Mouse (Mus musculus) granulocyte monocyte progenitor cell, adult 5-6 weeks (primary cell): ENCODE data around the gene Ubxn6. TPM values are rescaled to one million over a fixed set of nuclear protein-coding genes. Genes with fewer than 3 reads are reported as not detected.
"Not testable (repeated sequence)": the region's sequence is repeated elsewhere in the genome, so short reads cannot be mapped to it uniquely, and the experiment has no call there.

Experiments
- ATAC-seq: replicated peaks from 2 replicates; pipeline ENCODE4 v1.8.0; 2016; ENCODE audit warnings: mild to moderate bottlenecking, moderate TSS enrichment, inconsistent platforms; ENCODE audit not compliant: poor library complexity, severe bottlenecking
- total RNA-seq, 2 experiments: library from RNA; stranded (forward) in 1 of 2; stranded (reverse) in 1 of 2; fragments of 200-712, 200-1000 nt in 1 of 2; fragments of >200 nt in 1 of 2; fragmentation: Nextera tagmentation in 1 of 2; gene quantifications; 2 replicates each; pipeline ENCODE4 v1.2.3; 2014 to 2017

The Ubxn6 gene
- total RNA-seq (2014; fragmentation: Nextera tagmentation) (15.2 and 21.3 TPM in 2 replicates), total RNA-seq (2017) (26.1 and 26.7 TPM in 2 replicates)

GRCm38 (mm10) chr17:56074827-56075208 lies at the start of gene Ubxn6:
TSS of gene Ubxn6 (minus strand) at chr17:56075028.
- peak; percentile 41 for ATAC-seq

- ATAC-seq = no peak
Measured at GRCm38 (mm10) chr17:56123681-56124340, 49.0 kb upstream of the Ubxn6 start.

DNA sequence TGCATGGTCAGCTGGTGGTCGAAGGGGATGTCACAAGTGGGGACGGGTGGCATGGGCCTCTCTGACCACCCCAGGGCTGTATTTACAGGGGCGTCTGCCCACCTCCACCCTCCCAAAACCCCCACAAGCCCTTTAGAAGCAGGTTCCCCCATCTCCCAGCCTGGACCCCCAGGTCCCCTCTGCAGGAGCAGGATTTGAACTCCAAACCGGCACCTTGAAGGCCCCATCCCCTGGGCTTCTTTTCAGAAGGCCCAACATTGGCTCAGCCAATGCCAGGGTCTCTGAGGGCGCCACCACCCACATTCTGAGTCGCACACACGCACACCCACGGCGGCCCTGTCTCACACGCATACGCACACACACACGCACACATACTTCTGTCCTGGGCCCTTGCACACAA lies 48.3 kb upstream of the Ubxn6 start:
- no peak for ATAC-seq

DNA sequence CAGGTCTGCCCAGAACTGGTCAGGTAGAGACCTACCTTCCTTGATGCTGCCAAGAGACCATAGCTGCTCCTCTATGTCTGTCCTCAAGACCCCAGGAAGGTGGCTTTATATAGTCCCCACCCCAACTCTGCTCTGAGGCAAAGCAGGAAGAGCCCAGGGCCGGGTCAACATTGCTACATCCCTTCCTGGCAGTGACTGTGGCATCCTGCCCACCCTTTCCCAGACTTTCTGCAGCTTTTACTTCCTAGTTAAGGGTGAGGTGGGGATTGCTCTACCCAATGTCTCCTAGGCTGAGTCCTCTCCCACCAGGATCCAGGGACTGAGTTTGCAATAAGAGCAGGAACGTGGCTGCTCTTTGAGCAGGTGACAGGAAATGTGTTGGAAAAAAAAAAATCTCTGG lies 47.0 kb upstream of the Ubxn6 start, which contains the start of gene Lrg1:
Gene Lrg1 (minus strand): TSS at position 176 of the 400 bp plus-strand sequence.
- ATAC-seq = 0 out of 2 replicates have a peak, but pooled peaks have one; percentile 12

DNA sequence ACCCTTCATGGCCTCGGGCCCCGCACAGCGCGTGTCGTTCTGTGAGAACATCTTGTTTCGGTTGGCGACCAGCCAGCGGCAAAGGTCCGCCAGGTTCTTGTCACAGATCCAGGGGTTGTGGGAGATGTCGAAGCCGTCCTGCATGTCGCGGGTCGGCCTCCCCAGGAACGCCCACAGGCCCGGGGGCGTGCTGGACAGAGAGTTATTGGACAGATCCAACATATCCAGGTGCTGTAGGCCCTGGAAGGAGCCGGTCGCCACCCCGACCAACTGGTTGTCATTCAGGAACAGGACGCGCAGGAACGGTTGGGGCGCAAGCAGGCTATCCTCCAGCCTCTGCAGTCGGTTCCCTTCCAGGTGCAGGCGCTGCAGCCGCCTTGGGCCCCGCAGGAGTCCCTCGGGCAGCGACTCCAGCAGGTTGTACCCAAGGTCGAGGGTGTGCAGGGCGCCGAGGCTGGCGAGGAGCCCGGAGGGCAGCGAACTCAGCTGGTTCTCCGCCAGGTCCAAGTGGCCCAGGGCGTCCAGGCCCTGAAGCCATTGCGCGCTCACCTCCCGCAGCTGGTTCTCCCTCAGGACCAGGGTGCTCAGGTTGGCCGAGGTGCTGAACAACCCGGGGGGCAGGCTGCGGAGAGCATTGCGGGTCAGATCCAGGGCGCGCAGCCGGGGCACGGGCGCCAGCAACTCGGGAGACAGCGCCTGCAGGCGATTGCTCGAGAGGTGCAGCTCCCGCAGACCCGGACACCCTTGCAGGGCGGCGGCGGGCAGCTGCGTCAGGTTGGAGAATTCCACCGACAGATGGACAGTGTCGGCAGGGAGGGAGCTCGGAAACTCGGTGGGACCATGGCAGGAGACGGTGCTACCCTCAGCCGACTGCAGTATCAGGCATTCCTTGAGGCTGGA lies 45.4 kb upstream of the Ubxn6 start:
- peak; percentile 6 for ATAC-seq

- 0 out of 2 replicates have a peak, but pooled peaks have one; percentile 4 for ATAC-seq
Measured at GRCm38 (mm10) chr17:56119431-56119830, 44.6 kb upstream of the Ubxn6 start.

- ATAC-seq = peak; percentile 62
Measured at GRCm38 (mm10) chr17:56117251-56117710, 42.5 kb upstream of the Ubxn6 start, which contains the start of gene Plin5. TSS of gene Plin5 (minus strand) at chr17:56117596.

DNA sequence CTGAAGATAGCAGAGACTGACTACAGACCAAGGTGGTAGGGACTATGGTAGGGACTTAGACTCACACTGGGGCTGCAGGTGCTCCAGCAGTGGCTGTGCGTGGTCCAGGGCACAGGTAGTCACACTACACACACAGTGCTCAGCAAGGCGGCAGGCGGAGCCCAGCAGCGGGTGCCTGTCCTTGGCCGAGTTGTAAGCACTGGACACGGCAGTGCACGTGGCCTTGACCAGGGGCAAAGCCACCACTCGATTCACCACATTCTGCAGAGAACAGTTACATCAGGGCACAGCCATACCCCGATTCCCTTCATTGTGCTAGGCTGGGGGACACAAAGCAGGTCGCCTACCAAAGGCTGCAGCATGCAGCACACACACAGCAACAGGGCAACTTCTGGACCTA lies 41.4 kb upstream of the Ubxn6 start:
- ATAC-seq = no peak

DNA sequence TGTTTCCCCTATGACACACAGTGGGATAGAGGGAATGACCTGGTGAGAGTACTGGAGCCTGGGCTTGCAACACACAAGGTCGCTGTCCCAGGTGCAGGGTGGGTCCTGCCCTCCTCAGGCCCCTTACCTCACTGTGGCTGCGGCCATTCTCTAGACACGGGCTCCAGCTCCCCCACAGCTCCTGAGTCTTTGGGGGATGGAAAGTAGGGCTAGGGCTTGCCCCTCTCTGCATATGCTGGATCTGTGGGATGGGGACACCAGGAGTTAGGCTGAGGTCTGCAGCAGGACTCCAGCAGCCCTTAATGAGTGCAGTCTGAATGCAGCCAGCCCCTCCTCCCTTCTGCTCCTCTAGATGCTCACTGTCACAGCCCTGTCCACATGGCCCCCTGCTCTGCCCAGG lies 37.9 kb upstream of the Ubxn6 start:
- ATAC-seq = no peak

DNA sequence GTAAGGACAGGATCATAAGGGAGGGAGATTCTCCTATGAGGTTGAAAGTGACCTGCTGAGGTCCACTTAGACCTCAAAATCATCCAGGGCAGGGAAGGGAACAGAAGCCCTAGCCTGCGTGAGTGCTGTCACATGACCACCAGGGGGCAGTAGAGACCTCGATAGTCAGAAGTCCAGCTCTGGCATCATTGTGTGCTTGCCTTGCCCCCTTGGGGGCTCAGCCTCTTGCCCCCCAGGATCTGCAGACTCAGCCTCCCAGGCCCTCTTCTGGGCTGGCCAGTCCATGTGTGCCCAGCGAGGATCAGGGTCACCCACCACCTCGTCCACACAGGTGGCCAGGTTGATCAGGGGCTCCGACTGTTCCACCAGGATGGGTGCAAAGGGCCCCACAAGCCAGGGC lies 37.0 kb upstream of the Ubxn6 start:
- peak; percentile 77 for ATAC-seq

GRCm38 (mm10) chr17:56111021-56111420 lies 36.2 kb upstream of the Ubxn6 start:
- ATAC-seq = no peak

GRCm38 (mm10) chr17:56110571-56110970 lies 35.7 kb upstream of the Ubxn6 start:
- no peak for ATAC-seq

DNA sequence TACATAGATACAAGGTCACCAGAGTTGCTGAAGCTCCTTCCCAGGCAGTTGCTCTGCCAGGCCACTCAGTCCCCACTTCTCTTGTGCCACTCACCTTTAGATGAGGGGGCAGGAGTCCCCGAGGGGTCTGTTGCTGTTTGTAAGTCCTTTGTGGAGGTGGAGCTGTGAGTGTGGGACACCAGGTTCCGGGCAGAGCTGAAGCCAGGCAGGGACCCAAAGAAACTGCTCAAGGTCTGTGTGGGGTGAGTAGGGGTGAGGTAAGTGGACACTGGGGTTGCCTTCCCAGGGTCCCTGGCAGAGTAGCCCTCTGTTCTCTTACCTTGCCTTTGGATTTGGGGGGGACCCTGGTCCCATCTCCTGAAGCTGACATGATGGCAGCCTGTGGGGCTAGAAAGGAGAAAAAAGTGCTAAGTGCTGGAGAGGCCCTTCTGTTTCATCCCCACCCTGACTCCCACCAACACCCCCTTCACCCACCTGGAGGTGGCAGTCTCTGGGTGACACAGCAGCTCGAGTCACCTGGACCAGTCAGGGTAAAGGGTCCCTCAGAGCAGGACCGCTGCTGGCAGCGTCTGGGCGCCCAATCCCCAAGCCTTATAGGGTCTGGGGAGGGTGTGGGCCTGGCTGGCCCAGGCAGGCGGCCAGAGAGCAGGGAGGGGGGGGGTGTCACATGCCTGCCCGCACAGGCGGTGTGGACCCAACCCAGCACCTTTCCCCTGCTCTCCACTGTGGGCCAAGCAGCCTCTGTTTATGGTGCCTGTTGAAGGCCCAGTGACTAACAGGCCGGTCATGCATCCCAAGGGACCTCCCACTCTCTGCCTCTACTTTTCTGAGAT lies 34.6 kb upstream of the Ubxn6 start, which contains the start of gene Plin4:
Gene Plin4 (minus strand): TSS at position 585 of the 833 bp plus-strand sequence.
- ATAC-seq = no peak

- ATAC-seq = no peak
Measured at GRCm38 (mm10) chr17:56108334-56109044, 33.7 kb upstream of the Ubxn6 start.

- ATAC-seq = no peak
Measured at GRCm38 (mm10) chr17:56107736-56108135, 32.9 kb upstream of the Ubxn6 start.

- ATAC-seq = no peak
Measured at GRCm38 (mm10) chr17:56106981-56107380, 32.2 kb upstream of the Ubxn6 start.

DNA sequence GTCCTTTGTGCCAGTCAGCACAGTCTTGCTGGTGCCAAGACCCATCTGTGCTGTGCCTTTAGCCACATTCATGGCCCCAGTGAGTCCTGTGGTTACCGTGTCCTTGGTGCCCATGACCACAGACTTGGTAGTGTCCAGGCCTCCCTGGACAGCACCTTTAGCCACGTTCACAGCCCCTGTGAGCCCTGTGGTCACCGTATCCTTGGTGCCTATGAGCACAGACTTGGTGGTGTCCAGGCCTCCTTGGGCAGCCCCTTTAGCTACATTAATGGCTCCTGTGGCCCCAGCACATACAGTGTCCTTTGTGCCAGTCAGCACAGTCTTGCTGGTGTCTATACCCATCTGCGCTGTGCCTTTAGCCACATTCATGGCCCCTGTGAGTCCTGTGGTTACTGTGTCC lies 31.6 kb upstream of the Ubxn6 start:
- ATAC-seq = not testable (repeated sequence)

GRCm38 (mm10) chr17:56104821-56105220 lies 30.0 kb upstream of the Ubxn6 start:
- ATAC-seq = not testable (repeated sequence)

GRCm38 (mm10) chr17:56103465-56104285 lies 28.8 kb upstream of the Ubxn6 start:
- no peak for ATAC-seq
